Mouse (Mus musculus): ENCODE results near the gene Chd5.

DNA sequence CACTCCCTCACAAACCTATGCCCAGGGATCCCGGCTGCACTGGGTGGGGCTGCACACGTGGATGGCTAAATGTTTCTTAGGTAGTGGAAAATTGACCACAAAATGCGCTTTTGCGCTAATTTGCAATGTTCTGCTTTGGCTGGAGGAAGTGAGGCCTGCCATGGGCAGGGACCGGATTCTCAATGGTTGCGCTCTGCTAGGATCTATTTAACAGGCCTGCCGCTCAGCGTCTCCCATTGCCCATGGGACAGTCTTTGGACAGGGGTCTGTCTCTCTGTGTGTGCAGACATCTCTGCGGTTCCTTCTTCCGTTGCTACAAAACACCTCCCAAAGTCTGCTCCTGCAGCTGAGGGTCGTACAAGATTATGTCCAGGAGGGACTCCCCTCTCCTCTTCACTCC, 47.5 kb upstream of the Chd5 start:
- TF ChIP-seq POLR2A (IDR thresholded peaks at IDR 0.05; ENCODE audit: borderline replicate concordance, insufficient read depth, low read length) (no peak), CTCF (IDR thresholded peaks at IDR 0.05; ENCODE audit: borderline replicate concordance, insufficient read depth, low read depth, low read length) (no peak)
